Mouse (Mus musculus) lung, postnatal 0 days (tissue): ENCODE measurements around the gene Arl10. TPM values are rescaled to one million over a fixed set of nuclear protein-coding genes. Genes with fewer than 3 reads are reported as not detected.

Source experiments
- ATAC-seq: fragments of 200-750 bp; cut with Nextera tagmentation; 2 replicates; pipeline ENCODE4 v1.8.0; 2017; ENCODE audit warnings: moderate library complexity
- DNase-seq: peaks from one replicate; pipeline ENCODE4 v3.0.0-alpha.2; 2016; ENCODE audit warnings: low spot score
- H3K27ac ChIP-seq: fragments of 300-500 bp; sonication (generic); 2 replicates; pipeline ENCODE4 v1.5.1; 2014; ENCODE audit warnings: antibody characterized with exemption, mild to moderate bottlenecking, low read length, mixed read lengths
- H3K27me3 ChIP-seq: fragments of 300-500 bp; sonication (generic); replicated peaks from 2 replicates; pipeline ENCODE4 v1.6.1; 2014; ENCODE audit warnings: low read length, mixed read lengths; ENCODE audit not compliant: insufficient read depth
- H3K36me3 ChIP-seq: fragments of 300-500 bp; sonication (generic); 2 replicates; pipeline ENCODE4 v1.6.1; 2014; ENCODE audit warnings: low read length, mixed read lengths; ENCODE audit not compliant: insufficient read depth
- H3K4me1 ChIP-seq: fragments of 300-500 bp; sonication (generic); 2 replicates; pipeline ENCODE4 v1.6.1; 2014; ENCODE audit warnings: antibody characterized with exemption, low read depth, low read length, mixed read lengths; ENCODE audit not compliant: insufficient read depth
- H3K4me2 ChIP-seq: fragments of 300-500 bp; sonication (generic); replicated peaks from 2 replicates; pipeline ENCODE4 v1.6.1; 2014; ENCODE audit warnings: low read depth, mild to moderate bottlenecking, low read length, moderate library complexity, mixed read lengths
- H3K4me3 ChIP-seq: fragments of 300-500 bp; sonication (generic); 2 replicates; pipeline ENCODE4 v1.5.1; 2014; ENCODE audit warnings: low read depth, low read length
- H3K9ac ChIP-seq: fragments of 300-500 bp; sonication (generic); replicated peaks from 2 replicates; pipeline ENCODE4 v1.6.1; 2014; ENCODE audit warnings: low read depth, mild to moderate bottlenecking
- H3K9me3 ChIP-seq: fragments of 300-500 bp; sonication (generic); 2 replicates; pipeline ENCODE4 v1.6.1; 2016; ENCODE audit warnings: low read length, mixed read lengths
- CTCF ChIP-seq: IDR thresholded peaks from 2 replicates; pipeline ENCODE4 v1.5.1; 2016; ENCODE audit warnings: antibody characterized with exemption, mild to moderate bottlenecking
- EP300 ChIP-seq: IDR thresholded peaks from 2 replicates; pipeline ENCODE4 v1.6.1; 2016; ENCODE audit warnings: antibody characterized with exemption, mild to moderate bottlenecking, control low read depth
- WGBS: fragments of 180-500 bp; shearing (Covaris S2); extraction: QIAGEN DNeasy Blood & Tissue Kit; methylation state at CpG from one replicate; pipeline ENCODE4 v1.1.7; 2014; 5-methylcytosine and 5-hydroxymethylcytosine counted together
- polyA plus RNA-seq: library from polyadenylated mRNA; unstranded; fragments of >200 nt; fragmentation: Nextera tagmentation; extraction: Ambion mirVana; gene quantifications from 2 replicates; pipeline ENCODE4 v1.2.1, GENCODE M21; 2015

The Arl10 gene
- polyA plus RNA-seq, 1 experiment from 2014 or later, result 21.4 TPM

DNA sequence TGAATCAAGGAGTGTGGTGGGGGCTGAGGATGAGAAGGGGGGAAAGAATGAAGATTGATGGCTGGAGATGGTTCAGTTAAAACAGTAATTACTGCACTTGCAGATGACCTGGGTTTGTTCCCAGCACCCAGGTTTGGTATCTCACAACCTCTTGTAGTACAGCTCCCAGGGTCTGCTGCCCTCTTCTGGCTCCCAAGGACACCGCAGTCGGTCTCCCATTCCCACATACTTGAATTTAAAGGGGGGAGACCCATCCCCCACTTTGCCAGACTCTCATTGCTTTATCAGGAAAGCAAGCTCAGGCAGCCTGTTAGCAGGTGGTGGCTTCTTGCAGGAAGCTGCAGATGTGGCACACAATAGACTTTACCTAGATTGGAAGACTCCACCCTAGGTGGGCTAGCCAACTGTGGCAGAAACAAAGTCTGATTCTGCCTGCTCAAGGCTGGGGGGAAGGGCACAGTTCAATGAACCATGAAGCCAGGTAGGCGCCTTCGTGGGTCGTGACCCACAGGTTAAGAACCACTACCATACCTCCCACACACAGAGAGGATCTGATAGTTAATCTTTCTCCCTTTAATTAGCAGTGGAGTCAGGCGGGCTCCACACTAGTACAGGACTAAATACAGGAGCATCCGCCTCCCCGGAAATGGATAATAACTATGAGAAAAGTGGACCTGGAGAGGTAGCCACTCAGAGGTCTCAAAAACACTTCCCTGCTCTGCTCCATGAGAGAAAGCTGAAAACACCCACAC lies 9.0 kb upstream of the Arl10 start:
- H3K9me3 ChIP-seq, result no peaks in the 10 kb centered on the region
- ATAC-seq (peak; percentile 58), DNase-seq (peak; percentile 61)
- WGBS, result 49% methylated on average over 8 of the region's 8 CpGs
- peak overlapping the region; percentile 97 for H3K4me3 ChIP-seq
- H3K36me3 ChIP-seq, result peaks cover 7% of the 10 kb centered on the region
- no peak overlapping the region for H3K27ac ChIP-seq
- no peaks in the 10 kb centered on the region for H3K27me3 ChIP-seq
- TF ChIP-seq CTCF (peak; percentile 70), EP300 (no peak)
- peaks cover 9% of the 10 kb centered on the region; the same call in 1 of the 2 replicates for H3K4me1 ChIP-seq
- H3K4me2 ChIP-seq, result peak overlapping the region; percentile 79
- no peak overlapping the region for H3K9ac ChIP-seq

- Histone ChIP-seq H3K36me3 (no peaks in the 10 kb centered on the region), H3K4me3 (no peak overlapping the region), H3K27me3 (no peaks in the 10 kb centered on the region), H3K4me1 (peaks cover 9% of the 10 kb centered on the region; the same call in 1 of the 2 replicates), H3K27ac (no peak overlapping the region), H3K9ac (no peak overlapping the region), H3K9me3 (no peaks in the 10 kb centered on the region), H3K4me2 (no peak overlapping the region)
- DNase-seq (no peak), ATAC-seq (no peak)
- WGBS, result 50% methylated on average over 5 of the region's 5 CpGs
- TF ChIP-seq EP300, result no peak
- TF ChIP-seq CTCF, result no peak
These were observed 6.4 kb upstream of the Arl10 start for GRCm38 (mm10) chr13:54568380-54568779.

- Histone ChIP-seq H3K27ac (no peak overlapping the region), H3K9ac (no peak overlapping the region), H3K9me3 (no peaks in the 10 kb centered on the region), H3K4me2 (no peak overlapping the region), H3K36me3 (no peaks in the 10 kb centered on the region), H3K27me3 (no peaks in the 10 kb centered on the region), H3K4me3 (no peak overlapping the region), H3K4me1 (peaks cover 2% of the 10 kb centered on the region; the same call in 1 of the 2 replicates)
- DNase-seq (no peak), ATAC-seq (no peak)
- 47% methylated on average over 1 of the region's 1 CpGs for WGBS
- TF ChIP-seq CTCF, result no peak
These were observed 5.5 kb upstream of the Arl10 start for GRCm38 (mm10) chr13:54569282-54569681.

- no peaks in the 10 kb centered on the region; the same call in 1 of the 2 replicates for H3K4me1 ChIP-seq
- no peaks in the 10 kb centered on the region for H3K36me3 ChIP-seq
- no peak overlapping the region for H3K4me2 ChIP-seq
- TF ChIP-seq CTCF (no peak), EP300 (no peak)
- ATAC-seq (no peak), DNase-seq (no peak)
- 72% methylated on average over 4 of the region's 4 CpGs for WGBS
- no peak overlapping the region for H3K9ac ChIP-seq
- H3K27ac ChIP-seq, result no peak overlapping the region
- H3K27me3 ChIP-seq, result no peaks in the 10 kb centered on the region
- no peak overlapping the region for H3K4me3 ChIP-seq
- no peaks in the 10 kb centered on the region for H3K9me3 ChIP-seq
These were observed 4.1 kb upstream of the Arl10 start for GRCm38 (mm10) chr13:54570736-54571135.

DNA sequence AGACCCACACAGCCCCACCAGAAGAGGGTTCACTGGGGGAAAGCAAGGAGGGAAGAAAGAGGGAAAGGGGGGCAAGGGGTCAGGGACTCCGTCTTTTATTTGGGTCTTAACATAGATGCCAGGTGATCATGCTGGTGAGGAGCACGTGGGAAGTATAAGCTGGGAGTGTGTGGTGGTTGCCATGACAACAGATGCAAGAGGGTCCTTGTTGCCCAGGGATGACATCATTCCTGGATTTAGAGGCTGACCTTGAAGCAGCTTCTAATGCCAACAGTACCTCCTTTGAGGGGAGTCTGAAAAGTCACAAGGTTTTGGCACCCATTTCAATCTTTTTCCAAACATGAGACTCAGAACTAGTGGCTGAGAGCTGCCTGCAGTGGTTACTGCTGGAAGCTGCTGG lies 3.2 kb upstream of the Arl10 start:
- H3K9me3 ChIP-seq, result no peaks in the 10 kb centered on the region
- H3K9ac ChIP-seq, result no peak overlapping the region
- WGBS, result 37% methylated on average over 2 of the region's 2 CpGs
- no peaks in the 10 kb centered on the region for H3K36me3 ChIP-seq
- H3K4me1 ChIP-seq, result no peaks in the 10 kb centered on the region; the same call in 1 of the 2 replicates
- no peak for ATAC-seq
- no peak overlapping the region for H3K4me3 ChIP-seq
- H3K27ac ChIP-seq, result no peak overlapping the region
- no peaks in the 10 kb centered on the region for H3K27me3 ChIP-seq
- no peak overlapping the region for H3K4me2 ChIP-seq
- peak; percentile 52 for DNase-seq
- TF ChIP-seq EP300 (no peak), CTCF (no peak)

- 79% methylated on average over 4 of the region's 4 CpGs for WGBS
These were observed 2.2 kb upstream of the Arl10 start for GRCm38 (mm10) chr13:54572621-54573020.

More at GRCm38 (mm10) chr13:54572621-54573020, 2.2 kb upstream of the Arl10 start:
- Histone ChIP-seq H3K4me3 (no peak overlapping the region), H3K4me2 (no peak overlapping the region), H3K9ac (no peak overlapping the region), H3K27me3 (no peaks in the 10 kb centered on the region), H3K4me1 (no peaks in the 10 kb centered on the region; the same call in 1 of the 2 replicates), H3K9me3 (no peaks in the 10 kb centered on the region), H3K36me3 (no peaks in the 10 kb centered on the region), H3K27ac (no peak overlapping the region)
- DNase-seq (no peak), ATAC-seq (no peak)
- TF ChIP-seq CTCF (no peak), EP300 (no peak)
